Mouse (Mus musculus) CH12.LX (cell line): ENCODE measurements around the gene Col4a1. TPM values are rescaled to one million over a fixed set of nuclear protein-coding genes. Genes with fewer than 3 reads are reported as not detected.

Experiments used
- DNase-seq: peaks from one replicate; pipeline ENCODE4 v3.0.0-alpha.2; 2013; ENCODE audit errors: extremely low read depth
- H3K27ac ChIP-seq: 2 replicates; pipeline ENCODE4 v1.5.1; 2012; ENCODE audit warnings: low read depth, mild to moderate bottlenecking, control low read depth, moderate library complexity; ENCODE audit not compliant: insufficient read depth
- H3K27me3 ChIP-seq: replicated peaks from 2 replicates; pipeline ENCODE3; 2012; ENCODE audit warnings: inconsistent platforms
- H3K36me3 ChIP-seq, 2 experiments: replicated peaks in 1 of 2; 2 replicates each; pipeline versions ENCODE3 to v1.6.1; 2012; ENCODE audit warnings: inconsistent platforms in 1 of 2, low read length in 1 of 2, mild to moderate bottlenecking in 1 of 2, mixed read lengths in 1 of 2, moderate library complexity in 1 of 2; ENCODE audit not compliant: control insufficient read depth in 1 of 2, insufficient read depth in 1 of 2
- H3K4me1 ChIP-seq, 2 experiments: 2 replicates each; pipeline ENCODE4 v1.6.1; 2012; ENCODE audit warnings: inconsistent platforms in 1 of 2, moderate library complexity in 1 of 2; ENCODE audit not compliant: insufficient read depth in 2 of 2, control insufficient read depth in 1 of 2
- H3K4me2 ChIP-seq: 2 replicates; pipeline ENCODE4 v1.6.1; 2012; ENCODE audit warnings: low read depth, mild to moderate bottlenecking, control low read depth; ENCODE audit not compliant: poor library complexity, insufficient read depth, severe bottlenecking
- H3K4me3 ChIP-seq, 3 experiments: fragments of 150-350 bp in 1 of 3; sonication (generic) in 1 of 3; replicated peaks in 1 of 3; 2 replicates each; pipeline versions ENCODE3 to v1.5.1; 2011 to 2012; ENCODE audit warnings: low read depth in 2 of 3, low read length in 2 of 3, mild to moderate bottlenecking in 2 of 3, moderate library complexity in 2 of 3, control low read depth in 1 of 3, improper control_type of control experiment in 1 of 3, inconsistent platforms in 1 of 3, mixed read lengths in 1 of 3; ENCODE audit not compliant: poor library complexity in 1 of 3
- H3K79me2 ChIP-seq: replicated peaks from 2 replicates; pipeline ENCODE4 v1.6.1; 2012; ENCODE audit warnings: mild to moderate bottlenecking, moderate library complexity; ENCODE audit not compliant: control insufficient read depth, poor library complexity, insufficient read depth, severe bottlenecking; ENCODE audit errors: extremely low read depth
- H3K9ac ChIP-seq: 2 replicates; pipeline ENCODE4 v1.6.1; 2012; ENCODE audit warnings: low read depth, mild to moderate bottlenecking, control low read depth, moderate library complexity; ENCODE audit not compliant: insufficient read depth
- H3K9me3 ChIP-seq: replicated peaks from 2 replicates; pipeline ENCODE3; 2012; ENCODE audit warnings: low read length, inconsistent platforms, mixed read lengths
- CHD1 ChIP-seq: IDR thresholded peaks from 2 replicates; pipeline ENCODE4 v1.6.1; 2012; ENCODE audit warnings: low read depth, low read length, improper control_type of control experiment, inconsistent platforms
- CTCF ChIP-seq, 2 experiments: IDR thresholded peaks in 1 of 2; conservative IDR thresholded peaks in 1 of 2; 2 replicates each; pipeline ENCODE4 v1.5.1; 2011 to 2012; ENCODE audit warnings: low read depth in 2 of 2, low read length in 2 of 2, improper control_type of control experiment in 1 of 2, inconsistent platforms in 1 of 2, mild to moderate bottlenecking in 1 of 2, moderate library complexity in 1 of 2
- ELF1 ChIP-seq: IDR thresholded peaks from 2 replicates; pipeline ENCODE4 v1.6.1; 2014; ENCODE audit warnings: low read depth, mild to moderate bottlenecking, inconsistent platforms, low read length, improper control_type of control experiment
- GABPA ChIP-seq: IDR thresholded peaks from 2 replicates; pipeline ENCODE4 v1.6.1; 2012; ENCODE audit warnings: low read depth, low read length, improper control_type of control experiment, inconsistent platforms; ENCODE audit not compliant: insufficient replicate concordance
- JUND ChIP-seq: conservative IDR thresholded peaks from 2 replicates; pipeline ENCODE4 v1.6.1; 2011; ENCODE audit warnings: low read depth, low read length, improper control_type of control experiment
- KAT2A ChIP-seq: IDR thresholded peaks from 2 replicates; pipeline ENCODE4 v1.6.1; 2012; ENCODE audit warnings: low read length, improper control_type of control experiment, inconsistent platforms; ENCODE audit not compliant: insufficient replicate concordance
- MAX ChIP-seq: IDR thresholded peaks from 2 replicates; pipeline ENCODE4 v1.6.1; 2011; ENCODE audit warnings: low read length, improper control_type of control experiment
- MEF2A ChIP-seq: IDR thresholded peaks from 2 replicates; pipeline ENCODE4 v1.6.1; 2014; ENCODE audit warnings: low read depth, mild to moderate bottlenecking, inconsistent platforms, low read length, improper control_type of control experiment, borderline replicate concordance
- MXI1 ChIP-seq: IDR thresholded peaks from 2 replicates; pipeline ENCODE4 v1.6.1; 2011; ENCODE audit warnings: mild to moderate bottlenecking, low read depth, low read length, improper control_type of control experiment
- MYC ChIP-seq: IDR thresholded peaks from 2 replicates; pipeline ENCODE4 v1.6.1; 2011; ENCODE audit warnings: low read depth, mild to moderate bottlenecking, improper control_type of control experiment, low read length
- NRF1 ChIP-seq: IDR thresholded peaks from 2 replicates; pipeline ENCODE4 v1.6.1; 2014; ENCODE audit warnings: low read depth, mild to moderate bottlenecking, inconsistent platforms, low read length, improper control_type of control experiment, moderate library complexity
- PAX5 ChIP-seq: IDR thresholded peaks from 2 replicates; pipeline ENCODE4 v1.6.1; 2012; ENCODE audit warnings: low read length, inconsistent platforms, mixed read lengths
- POLR2A ChIP-seq: IDR thresholded peaks from 2 replicates; pipeline ENCODE4 v1.6.1; 2011; ENCODE audit warnings: low read depth, mild to moderate bottlenecking, improper control_type of control experiment, low read length
- RAD21 ChIP-seq: IDR thresholded peaks from 2 replicates; pipeline ENCODE4 v1.6.1; 2011; ENCODE audit warnings: low read depth, mild to moderate bottlenecking, low read length, improper control_type of control experiment, moderate library complexity
- RCOR1 ChIP-seq: conservative IDR thresholded peaks from 2 replicates; pipeline ENCODE4 v1.6.1; 2012; ENCODE audit warnings: low read depth, mild to moderate bottlenecking, inconsistent platforms, low read length, improper control_type of control experiment
- SIN3A ChIP-seq: IDR thresholded peaks from 2 replicates; pipeline ENCODE4 v1.6.1; 2012; ENCODE audit warnings: low read length, improper control_type of control experiment, inconsistent platforms
- SMC3 ChIP-seq: IDR thresholded peaks from 2 replicates; pipeline ENCODE4 v1.6.1; 2011; ENCODE audit warnings: low read depth, low read length, improper control_type of control experiment
- TBP ChIP-seq: conservative IDR thresholded peaks from 2 replicates; pipeline ENCODE4 v1.6.1; 2011; ENCODE audit warnings: low read depth, low read length, improper control_type of control experiment
- TCF12 ChIP-seq: IDR thresholded peaks from 2 replicates; pipeline ENCODE4 v1.6.1; 2014; ENCODE audit warnings: low read depth, mild to moderate bottlenecking, inconsistent platforms, low read length, improper control_type of control experiment
- UBTF ChIP-seq: IDR thresholded peaks from 2 replicates; pipeline ENCODE4 v1.6.1; 2012; ENCODE audit warnings: low read depth, mild to moderate bottlenecking, inconsistent platforms, low read length, improper control_type of control experiment, moderate library complexity
- USF1 ChIP-seq: IDR thresholded peaks from 2 replicates; pipeline ENCODE4 v1.6.1; 2014; ENCODE audit warnings: low read depth, mild to moderate bottlenecking, inconsistent platforms, low read length, improper control_type of control experiment
- ZC3H11A ChIP-seq: IDR thresholded peaks from 2 replicates; pipeline ENCODE4 v1.6.1; 2012; ENCODE audit warnings: low read depth, mild to moderate bottlenecking, inconsistent platforms, low read length, improper control_type of control experiment
- ZKSCAN1 ChIP-seq: IDR thresholded peaks from 2 replicates; pipeline ENCODE4 v1.6.1; 2012; ENCODE audit warnings: low read depth, inconsistent platforms, low read length, improper control_type of control experiment, borderline replicate concordance
- ZNF384 ChIP-seq: IDR thresholded peaks from 2 replicates; pipeline ENCODE4 v1.6.1; 2012; ENCODE audit warnings: low read depth, low read length, improper control_type of control experiment, inconsistent platforms
- dilution Hi-C: fragments of 300-500 bp; cut with MboI; formaldehyde crosslinking; loops from 2 replicates; pipeline ENCODE4 v1.14.3; 2020; ENCODE audit warnings: low sequenced_read_pairs; ENCODE audit not compliant: extremely low pct_unique_long_range_greater_than_20kb, extremely low pct_ligation_motif_present
- in situ Hi-C: fragments of 300-500 bp; cut with MboI; formaldehyde crosslinking; loops from 3 replicates; pipeline ENCODE4 v1.14.3; 2019; ENCODE audit warnings: low sequenced_read_pairs, low pct_ligation_motif_present, low pct_unique_long_range_greater_than_20kb, mixed read lengths
- polyA plus RNA-seq: library from polyadenylated mRNA; unstranded; fragments of >175 nt; gene quantifications from 2 replicates; pipeline ENCODE4 v1.2.1, GENCODE M21; 2012; ENCODE audit warnings: low read depth; ENCODE audit not compliant: insufficient read length
- total RNA-seq, 2 experiments: library from RNA; depleted of rRNA; stranded (reverse); fragments of 300-350 nt in 1 of 2; fragments of >200 nt in 1 of 2; gene quantifications; 2 replicates each; pipeline ENCODE4 v1.2.3; 2012 to 2014

Col4a1 gene
- total and polyA plus RNA-seq, 3 experiments, result 0.04 to 0.27 (median 0.13) TPM

DNA sequence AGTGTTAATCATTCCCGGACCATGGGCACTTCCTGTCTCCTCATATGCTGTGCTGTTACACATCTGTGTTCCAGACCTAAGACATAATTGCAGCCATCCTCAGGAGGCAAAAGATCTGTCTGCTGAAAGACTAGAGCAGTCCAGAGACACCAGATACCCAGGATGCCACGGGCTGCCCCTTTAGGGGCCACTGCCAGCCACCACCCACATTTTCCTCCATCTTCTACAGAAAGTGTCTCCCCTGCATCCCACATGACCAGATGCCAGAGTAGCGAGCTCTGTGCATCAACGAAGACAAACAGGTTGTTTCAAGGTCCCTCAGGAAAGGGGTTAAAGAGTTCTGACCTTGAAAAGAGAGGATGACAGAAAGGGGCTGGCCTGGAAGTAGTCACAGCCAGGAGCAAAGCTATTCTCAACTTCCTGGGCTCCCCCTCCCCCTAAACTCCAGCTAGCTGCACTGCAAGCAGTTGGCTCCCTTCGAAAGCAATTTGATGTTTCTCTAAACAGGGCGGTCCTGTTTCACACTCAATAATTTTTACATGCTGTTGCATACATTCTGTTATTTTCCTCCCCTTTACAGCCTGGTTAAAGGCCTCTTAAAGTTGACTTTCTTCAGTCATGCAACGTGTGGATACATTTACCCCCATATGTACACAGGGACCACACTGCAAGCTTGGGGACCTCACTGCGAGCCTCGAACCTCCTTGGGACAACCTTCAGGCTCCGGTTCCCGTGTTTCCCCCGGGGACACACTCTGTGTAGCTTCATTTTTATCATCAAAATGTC lies 13.9 kb downstream of the Col4a1 start:
- Histone ChIP-seq H3K27ac (no peak overlapping the region), H3K9me3 (no peaks in the 10 kb centered on the region), H3K79me2 (no peaks in the 10 kb centered on the region), H3K4me1 (no peaks in the 10 kb centered on the region), H3K9ac (no peak overlapping the region), H3K4me2 (no peak overlapping the region), H3K27me3 (peaks cover 33% of the 10 kb centered on the region), H3K36me3 (no peaks in the 10 kb centered on the region), H3K4me3 (no peak overlapping the region)
- DNase-seq, result no peak
- dilution Hi-C loops (no loop called here), in situ Hi-C loops (no loop called here)
- TF ChIP-seq MEF2A, result no peak
- TF ChIP-seq TBP, result no peak
- TF ChIP-seq ZKSCAN1, result no peak
- no peak for TF ChIP-seq SMC3
- no peak for TF ChIP-seq CTCF (conservative IDR thresholded peaks at IDR 0.05 in 1 of 2, IDR thresholded peaks at IDR 0.05 in 1 of 2; ENCODE audit: low read depth in 2 of 2, low read length in 2 of 2)
- no peak for TF ChIP-seq SIN3A
- no peak for TF ChIP-seq USF1
- no peak for TF ChIP-seq KAT2A
- no peak for TF ChIP-seq MYC
- no peak for TF ChIP-seq MAX
- no peak for TF ChIP-seq PAX5
- no peak for TF ChIP-seq ZC3H11A
- TF ChIP-seq NRF1, result no peak
- TF ChIP-seq TCF12, result no peak
- TF ChIP-seq UBTF, result no peak

DNA sequence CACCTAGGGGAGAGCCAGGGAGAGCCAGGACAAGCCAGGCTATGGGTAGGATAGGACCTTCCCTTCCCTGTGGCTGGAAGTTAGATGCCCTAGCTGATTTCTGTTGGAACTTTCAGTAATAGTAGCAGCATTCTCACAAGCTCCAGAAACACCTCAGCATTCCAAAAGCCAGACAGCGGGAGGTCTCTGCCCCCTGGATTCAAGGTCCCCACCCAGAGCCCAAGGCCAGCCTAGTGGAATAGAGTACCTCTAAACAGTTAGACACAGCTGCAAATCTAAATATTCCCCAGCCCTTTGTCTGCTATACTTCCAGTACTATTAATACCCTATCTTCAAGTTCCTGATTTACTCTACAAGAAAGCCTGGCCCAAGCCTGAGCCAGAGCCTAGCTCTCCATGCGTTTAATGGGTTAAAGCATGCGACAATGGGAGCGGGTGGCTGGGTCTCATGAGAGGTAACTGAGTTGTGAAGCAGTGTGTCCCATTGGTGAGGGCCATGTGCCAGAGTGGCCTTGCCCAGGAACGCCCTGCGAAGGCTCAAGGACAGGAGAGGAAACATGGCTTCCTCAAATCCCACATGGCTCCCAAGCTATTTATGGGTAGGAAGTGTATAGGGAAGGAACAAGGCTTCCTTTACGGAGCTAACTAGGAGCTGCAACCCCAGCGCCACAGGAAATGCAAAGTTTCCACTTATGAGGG lies 15.3 kb downstream of the Col4a1 start:
- peaks cover 47% of the 10 kb centered on the region for H3K27me3 ChIP-seq
- H3K4me1 ChIP-seq, result no peaks in the 10 kb centered on the region
- no peak overlapping the region for H3K4me2 ChIP-seq
- no peak overlapping the region for H3K4me3 ChIP-seq
- no peak overlapping the region for H3K9ac ChIP-seq
- TF ChIP-seq UBTF, result no peak
- TF ChIP-seq ZNF384, result no peak
- no peak for TF ChIP-seq KAT2A
- TF ChIP-seq MXI1, result no peak
- TF ChIP-seq ZKSCAN1, result no peak
- TF ChIP-seq SMC3, result no peak
- no peak for TF ChIP-seq RAD21
- TF ChIP-seq CTCF (conservative IDR thresholded peaks at IDR 0.05 in 1 of 2, IDR thresholded peaks at IDR 0.05 in 1 of 2; ENCODE audit: low read depth in 2 of 2, low read length in 2 of 2), result no peak
- no peak for TF ChIP-seq ELF1
- no peak for TF ChIP-seq JUND
- TF ChIP-seq CHD1, result no peak
- TF ChIP-seq RCOR1, result no peak
- TF ChIP-seq POLR2A, result no peak
- no peak for TF ChIP-seq GABPA
- H3K9me3 ChIP-seq, result no peaks in the 10 kb centered on the region
- no peaks in the 10 kb centered on the region for H3K36me3 ChIP-seq
- in situ Hi-C loops (no loop called here), dilution Hi-C loops (no loop called here)
- no peaks in the 10 kb centered on the region for H3K79me2 ChIP-seq
- no peak overlapping the region for H3K27ac ChIP-seq
- DNase-seq, result no peak
